Mouse (Mus musculus) hindlimb bud, embryonic 11.5 days (tissue): ENCODE measurements around the gene Pkn1.

ENCODE experiments used
- DNase-seq: peaks from one replicate; pipeline ENCODE4 v3.0.0-alpha.2; 2012; ENCODE audit warnings: low read depth, low spot score; ENCODE audit errors: extremely low spot score

Gene Pkn1

GRCm38 (mm10) chr8:83693609-83694236 is 5.3 kb downstream of the Pkn1 start:
- no peak for DNase-seq

- DNase-seq, result no peak
These were observed 9.7 kb downstream of the Pkn1 start for GRCm38 (mm10) chr8:83689264-83689663.

- no peak for DNase-seq
These were observed 14.5 kb downstream of the Pkn1 start for GRCm38 (mm10) chr8:83684517-83684916.

GRCm38 (mm10) chr8:83681099-83681498 is 17.9 kb downstream of the Pkn1 start:
- DNase-seq, result no peak

GRCm38 (mm10) chr8:83680603-83681002 is 18.4 kb downstream of the Pkn1 start:
- no peak for DNase-seq

- DNase-seq, result no peak
These were observed 19.1 kb downstream of the Pkn1 start for GRCm38 (mm10) chr8:83679866-83680265.

GRCm38 (mm10) chr8:83674497-83674896 is 24.5 kb downstream of the Pkn1 start:
- DNase-seq, result no peak

- no peak for DNase-seq
These were observed 26.0 kb downstream of the Pkn1 start for GRCm38 (mm10) chr8:83672936-83673335.

GRCm38 (mm10) chr8:83669013-83669412 is 30.0 kb downstream of the Pkn1 start:
- no peak for DNase-seq

- DNase-seq, result no peak
These were observed 30.7 kb downstream of the Pkn1 start for GRCm38 (mm10) chr8:83668010-83668916.

GRCm38 (mm10) chr8:83667526-83667925 is 31.5 kb downstream of the Pkn1 start:
- no peak for DNase-seq

- no peak for DNase-seq
These were observed 32.1 kb downstream of the Pkn1 start for GRCm38 (mm10) chr8:83666866-83667234.

- no peak for DNase-seq
These were observed 32.8 kb downstream of the Pkn1 start, which contains the start of gene Ptger1 for GRCm38 (mm10) chr8:83665969-83666865. Gene Ptger1, plus strand, starts transcription at chr8:83666678.

GRCm38 (mm10) chr8:83664931-83665625 is 33.9 kb downstream of the Pkn1 start:
- DNase-seq, result no peak

- no peak for DNase-seq
These were observed 34.9 kb downstream of the Pkn1 start for GRCm38 (mm10) chr8:83664096-83664495.

- no peak for DNase-seq
These were observed 36.6 kb downstream of the Pkn1 start for GRCm38 (mm10) chr8:83662421-83662826.

- DNase-seq, result no peak
These were observed 37.8 kb downstream of the Pkn1 start for GRCm38 (mm10) chr8:83660995-83661680.

- no peak for DNase-seq
These were observed 38.4 kb downstream of the Pkn1 start for GRCm38 (mm10) chr8:83660545-83660944.

GRCm38 (mm10) chr8:83656484-83657246 is 42.3 kb downstream of the Pkn1 start:
- DNase-seq, result no peak
